Mouse (Mus musculus) CD4-positive, CD25-positive, alpha-beta regulatory T cell, adult 4 months (primary cell): ENCODE data around the gene Hax1. TPM values are rescaled to one million over a fixed set of nuclear protein-coding genes. Genes with fewer than 3 reads are reported as not detected.
A peak's percentile ranks its signal among the peaks of the same experiment; 100 is the strongest.

Source experiments
- ATAC-seq: one replicate; pipeline ENCODE4 v1.8.0; 2017
- polyA plus RNA-seq, 2 experiments: library from polyadenylated mRNA; unstranded; fragments of 100-300 nt; shearing (Covaris generic); gene quantifications; one replicate each; pipeline ENCODE4 v1.2.1; 2017

Gene Hax1
- polyA plus RNA-seq, 2 experiments from 2014 or later: 69.2 to 70.3 TPM

- no peak for ATAC-seq
These were observed 36.4 kb downstream of the Hax1 start for GRCm38 (mm10) chr3:89962059-89962750.

DNA sequence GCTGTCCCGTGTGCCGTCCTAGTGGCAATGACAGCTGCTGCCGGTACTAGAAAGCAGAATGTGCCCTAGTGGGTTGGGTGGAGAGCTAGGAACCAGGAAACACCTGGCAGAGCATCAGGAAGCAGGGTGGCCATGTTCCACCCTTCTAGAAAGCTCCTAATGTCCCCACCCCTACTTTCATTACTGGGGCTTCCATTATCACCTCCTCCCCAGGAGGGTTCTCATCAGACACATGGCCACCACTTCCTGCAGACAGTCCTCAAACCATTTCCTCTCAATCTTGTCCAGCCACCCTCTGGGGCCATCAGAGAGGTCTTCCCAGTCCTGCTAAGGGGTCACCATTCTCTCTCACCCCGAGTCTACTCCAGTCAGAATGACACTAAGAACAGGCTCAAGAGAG is 37.1 kb downstream of the Hax1 start:
- ATAC-seq: peak; percentile 29

- peak; percentile 80 for ATAC-seq
These were observed 38.1 kb downstream of the Hax1 start for GRCm38 (mm10) chr3:89960469-89960868.

GRCm38 (mm10) chr3:89959435-89959834 is 39.1 kb downstream of the Hax1 start:
- no peak for ATAC-seq

DNA sequence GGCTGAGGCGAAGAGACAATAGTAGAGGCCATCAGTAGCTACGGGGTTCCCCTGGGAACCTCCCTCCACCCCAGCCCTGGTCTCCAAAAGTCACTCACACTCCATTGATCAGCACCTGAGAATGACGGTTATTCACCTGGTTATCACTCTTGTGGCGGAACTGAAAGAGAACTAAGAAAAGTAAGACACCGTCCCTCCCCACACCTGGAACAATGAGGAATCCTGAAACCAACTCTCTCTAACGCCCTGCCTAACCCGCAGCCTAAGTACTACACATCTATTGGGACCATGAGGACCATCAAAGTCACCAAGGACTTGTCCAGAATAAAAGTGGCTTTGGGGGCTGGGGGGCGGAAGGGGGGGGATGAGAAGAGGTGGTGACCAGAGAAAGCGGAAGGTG is 40.7 kb downstream of the Hax1 start:
- no peak for ATAC-seq

- no peak for ATAC-seq
These were observed 42.2 kb downstream of the Hax1 start for GRCm38 (mm10) chr3:89956177-89956971.

DNA sequence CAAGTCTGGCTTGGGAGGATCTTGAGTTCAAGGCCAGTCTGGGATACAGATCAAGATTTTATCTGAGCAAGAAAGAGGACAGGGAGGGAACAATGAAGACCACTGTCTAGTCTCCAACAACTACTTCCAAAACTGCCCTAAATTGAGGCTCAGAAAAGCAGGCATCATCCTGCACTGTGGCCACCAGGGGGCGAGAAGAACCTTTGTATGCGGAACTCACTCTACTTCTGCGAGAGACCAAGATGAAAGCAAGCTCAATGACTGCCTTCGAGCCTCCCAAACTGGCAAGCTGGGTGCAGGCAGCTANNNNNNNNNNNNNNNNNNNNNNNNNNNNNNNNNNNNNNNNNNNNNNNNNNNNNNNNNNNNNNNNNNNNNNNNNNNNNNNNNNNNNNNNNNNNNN is 45.2 kb downstream of the Hax1 start:
- peak; percentile 94 for ATAC-seq

GRCm38 (mm10) chr3:89948655-89949054 is 49.9 kb downstream of the Hax1 start:
- ATAC-seq: no peak

GRCm38 (mm10) chr3:89948021-89948420 is 50.6 kb downstream of the Hax1 start:
- no peak for ATAC-seq

Other genes starting within 250 kb of the Hax1 start
- 1 to 10 TPM; 1.5 to 2.7 TPM for gene Chrnb2, start 234.1 kb downstream of the Hax1 start, polyA plus RNA-seq
- gene Ube2q1, start 225.2 kb downstream of the Hax1 start, polyA plus RNA-seq: 10 to 100 TPM; 11.2 to 18.6 TPM
- 10 to 100 TPM in 1 of 2 experiments, 1 to 10 TPM in 1; 8.9 to 12.5 TPM for gene She, start 167.4 kb downstream of the Hax1 start, polyA plus RNA-seq
- 10 to 100 TPM; 18.3 to 20.4 TPM for gene Il6ra, start 85.6 kb downstream of the Hax1 start, polyA plus RNA-seq
- gene Atp8b2, start 35.3 kb downstream of the Hax1 start, polyA plus RNA-seq: 10 to 100 TPM; 17.8 to 24.6 TPM
- gene 4933434E20Rik, start 52.9 kb upstream of the Hax1 start, polyA plus RNA-seq: 100 to 1,000 TPM; 371 to 424 TPM
- 100 to 1,000 TPM; 226 to 315 TPM for gene Ubap2l, start 53.8 kb upstream of the Hax1 start, polyA plus RNA-seq
- 1,000 to 10,000 TPM in 1 of 2 experiments, 100 to 1,000 TPM in 1; 868 to 1,085 TPM for gene Tpm3, start 73.9 kb upstream of the Hax1 start, polyA plus RNA-seq
- gene Nup210l, start 105.4 kb upstream of the Hax1 start, polyA plus RNA-seq: under 1 TPM; 0.27 to 0.58 TPM
- 1,000 to 10,000 TPM; 7,118 to 8,557 TPM for gene Rps27, start 214.9 kb upstream of the Hax1 start, polyA plus RNA-seq
- gene Rab13, start 214.9 kb upstream of the Hax1 start, polyA plus RNA-seq: under 1 TPM in 1 of 2 experiments, not detected in 1; 0.58 TPM
- 10 to 100 TPM; 60.5 to 75.2 TPM for gene Jtb, start 232.8 kb upstream of the Hax1 start, polyA plus RNA-seq
- under 1 TPM in 1 of 2 experiments, not detected in 1; 0.20 TPM for gene Creb3l4, start 244.7 kb upstream of the Hax1 start, polyA plus RNA-seq
- 10 to 100 TPM; 36.5 to 50.4 TPM for gene Slc39a1, start 249.4 kb upstream of the Hax1 start, polyA plus RNA-seq